Mouse (Mus musculus): Measurements from ENCODE around the gene Rln3.

GRCm38 (mm10) chr8:83995973-83996372, 48.8 kb downstream of the Rln3 start:
- TF ChIP-seq CTCF (conservative IDR thresholded peaks at IDR 0.05; ENCODE audit: insufficient read depth, insufficient read length, low read depth, low read length) (no peak), POLR2A (IDR thresholded peaks at IDR 0.05; ENCODE audit: low read depth, low read length) (no peak)
